8 mouse cellular contexts compared by ENCODE assay signal in the genomic region with DNA sequence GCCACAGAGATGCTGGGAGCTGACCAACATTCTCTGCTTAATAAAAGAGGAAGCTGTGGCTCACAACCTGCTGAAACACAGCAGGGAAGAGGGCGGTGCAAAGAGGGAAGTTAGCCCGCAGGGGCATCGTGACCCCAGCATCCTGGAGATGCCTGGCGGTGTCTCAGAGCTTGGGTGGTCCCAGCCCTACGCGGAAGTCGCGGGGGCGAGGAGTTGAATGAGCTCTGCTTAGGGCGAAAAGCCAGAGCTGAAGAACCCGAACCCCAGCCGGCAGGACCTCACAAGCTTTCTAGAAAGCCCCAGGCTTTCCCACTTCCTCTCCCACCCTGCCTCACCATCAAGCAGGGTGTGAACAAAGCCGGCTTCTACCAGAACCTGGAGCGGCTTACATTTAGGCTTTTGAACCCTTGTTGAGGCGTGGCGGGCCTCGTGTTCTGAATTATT. TPM values are rescaled to one million over a fixed set of nuclear protein-coding genes. Genes with fewer than 3 reads are reported as not detected.
DNase-seq lines count a peak whose midpoint lies in the region; ATAC-seq and TF ChIP-seq lines count a peak whose summit lies in the region.

No protein-coding gene starts in this region.

- no peaks in the 10 kb centered on the region for H3K36me3 ChIP-seq in forebrain, embryonic 11.5 days (ENCODE audit: control insufficient read depth, insufficient read depth, low read length)
- peaks cover 6% of the 10 kb centered on the region; the same call in 1 of the 2 replicates for H3K36me3 ChIP-seq in lung, embryonic 14.5 days (ENCODE audit: insufficient read depth)

- DNase-seq in A20 (ENCODE audit: low read depth, low spot score), result peak; percentile 89
- DNase-seq in ES-CJ7 (ENCODE audit: low read depth, low spot score), result peak; percentile 97
- peak; percentile 71 for DNase-seq in forebrain, embryonic 11.5 days (ENCODE audit: low spot score)
- DNase-seq in induced T-regulatory cell, adult 2 months (ENCODE audit: low read depth), result peak; percentile 69
- peak; percentile 76 for DNase-seq in lung, embryonic 14.5 days
- DNase-seq in spleen, adult 12 weeks (ENCODE audit: low spot score), result peak; percentile 51
- DNase-seq in adrenal gland, adult 2 months, result no peak
- no peak for DNase-seq in layer of hippocampus, postnatal 25 days (ENCODE audit: extremely low spot score in 1 of 2, low spot score in 1 of 2)

- no peak overlapping the region for H3K27ac ChIP-seq in forebrain, embryonic 11.5 days (ENCODE audit: low read depth, low read length)
- peak overlapping the region; percentile 13 for H3K27ac ChIP-seq in lung, embryonic 14.5 days (ENCODE audit: low read depth)

- H3K9ac ChIP-seq in forebrain, embryonic 11.5 days (ENCODE audit: low read length), result peak overlapping the region; percentile 33; the same call in 1 of the 2 replicates
- H3K9ac ChIP-seq in lung, embryonic 14.5 days, result no peak overlapping the region

- H3K4me2 ChIP-seq in forebrain, embryonic 11.5 days (ENCODE audit: low read depth, low read length, severe bottlenecking), result peak overlapping the region; percentile 31
- peak overlapping the region; percentile 36 for H3K4me2 ChIP-seq in lung, embryonic 14.5 days

- 4% methylated on average over 17 of the region's 17 CpGs for WGBS in forebrain, embryonic 11.5 days
- 4% methylated on average over 17 of the region's 17 CpGs for WGBS in lung, embryonic 14.5 days

- TF ChIP-seq CTCF in lung, embryonic 14.5 days (IDR thresholded peaks at IDR 0.05; ENCODE audit: low read depth), result no peak

- H3K9me3 ChIP-seq in forebrain, embryonic 11.5 days (ENCODE audit: control insufficient read depth, low read length), result no peaks in the 10 kb centered on the region
- H3K9me3 ChIP-seq in lung, embryonic 14.5 days (ENCODE audit: low read depth, low read length), result no peaks in the 10 kb centered on the region

- peaks cover 6% of the 10 kb centered on the region; the same call in 1 of the 2 replicates for H3K4me1 ChIP-seq in forebrain, embryonic 11.5 days (replicated peaks; ENCODE audit: control insufficient read depth, insufficient read depth, low read length)
- no peaks in the 10 kb centered on the region for H3K4me1 ChIP-seq in lung, embryonic 14.5 days (ENCODE audit: insufficient read depth)

- no peak overlapping the region for H3K4me3 ChIP-seq in forebrain, embryonic 11.5 days (ENCODE audit: low read depth, low read length)
- H3K4me3 ChIP-seq in lung, embryonic 14.5 days (ENCODE audit: low read depth, low read length), result no peak overlapping the region

- no peaks in the 10 kb centered on the region for H3K27me3 ChIP-seq in forebrain, embryonic 11.5 days (ENCODE audit: control insufficient read depth, insufficient read depth, low read length)
- no peaks in the 10 kb centered on the region for H3K27me3 ChIP-seq in lung, embryonic 14.5 days (ENCODE audit: insufficient read depth, low read length)

- no peak for ATAC-seq in forebrain, embryonic 11.5 days (replicated peaks; ENCODE audit: low FRiP score)
- ATAC-seq in lung, embryonic 14.5 days (ENCODE audit: insufficient read depth), result peak; percentile 25; the same call in 1 of the 2 replicates

RNA-seq across cellular contexts. Expression of gene Rmnd5b, which starts 2.3 kb away (rescaled TPM):
- 40.4 and 47.8 TPM in 2 replicates for polyA plus RNA-seq in forebrain, embryonic 11.5 days (2014; fragmentation: Nextera tagmentation; extraction: Ambion mirVana)
- 39.4 and 43.6 TPM in 2 replicates for polyA plus RNA-seq in lung, embryonic 14.5 days (2014; fragmentation: Nextera tagmentation; extraction: Ambion mirVana)
- total RNA-seq in adrenal gland, adult 2 months (2021), result 10 to 100 TPM; 44.0 to 61.9 TPM
- polyA plus RNA-seq in adrenal gland, adult 2 months (2012; rRNA removed), result 201 and 250 TPM in 2 replicates
- total RNA-seq in layer of hippocampus, postnatal 25 days (2021), result 10 to 100 TPM; 62.3 to 65.9 TPM

RNA-seq across cellular contexts. Expression of gene N4bp3, which starts 12.6 kb away (rescaled TPM):
- polyA plus RNA-seq in forebrain, embryonic 11.5 days (2014; fragmentation: Nextera tagmentation; extraction: Ambion mirVana), result 11.3 and 11.7 TPM in 2 replicates
- 35.5 and 39.2 TPM in 2 replicates for polyA plus RNA-seq in lung, embryonic 14.5 days (2014; fragmentation: Nextera tagmentation; extraction: Ambion mirVana)
- 1 to 10 TPM; 5.3 to 9.3 TPM for total RNA-seq in adrenal gland, adult 2 months (2021)
- 10.5 and 15.1 TPM in 2 replicates for polyA plus RNA-seq in adrenal gland, adult 2 months (2012; rRNA removed)
- total RNA-seq in layer of hippocampus, postnatal 25 days (2021), result 10 to 100 TPM; 12.1 to 12.4 TPM

RNA-seq across cellular contexts. Expression of gene D930048N14Rik, which starts 12.8 kb away (rescaled TPM):
- 0.97 and 1.1 TPM in 2 replicates for polyA plus RNA-seq in forebrain, embryonic 11.5 days (2014; fragmentation: Nextera tagmentation; extraction: Ambion mirVana)
- 3.4 TPM in 2 replicates for polyA plus RNA-seq in lung, embryonic 14.5 days (2014; fragmentation: Nextera tagmentation; extraction: Ambion mirVana)
- total RNA-seq in adrenal gland, adult 2 months (2021), result 1 to 10 TPM; 1.0 to 2.4 TPM
- polyA plus RNA-seq in adrenal gland, adult 2 months (2012; rRNA removed), result 5.0 and 6.1 TPM in 2 replicates
- total RNA-seq in layer of hippocampus, postnatal 25 days (2021), result 1 to 10 TPM; 1.2 to 1.3 TPM

RNA-seq across cellular contexts. Expression of gene Nhp2, which starts 18.5 kb away (rescaled TPM):
- 154 and 165 TPM in 2 replicates for polyA plus RNA-seq in forebrain, embryonic 11.5 days (2014; fragmentation: Nextera tagmentation; extraction: Ambion mirVana)
- polyA plus RNA-seq in lung, embryonic 14.5 days (2014; fragmentation: Nextera tagmentation; extraction: Ambion mirVana), result 178 and 187 TPM in 2 replicates
- total RNA-seq in adrenal gland, adult 2 months (2021), result 10 to 100 TPM; 76.3 to 79.4 TPM
- polyA plus RNA-seq in adrenal gland, adult 2 months (2012; rRNA removed), result 41.8 and 48.3 TPM in 2 replicates
- total RNA-seq in layer of hippocampus, postnatal 25 days (2021), result 10 to 100 TPM; 46.7 to 48.7 TPM

RNA-seq across cellular contexts. Expression of gene Hnrnpab, which starts 31.3 kb away (rescaled TPM):
- 830 and 925 TPM in 2 replicates for polyA plus RNA-seq in forebrain, embryonic 11.5 days (2014; fragmentation: Nextera tagmentation; extraction: Ambion mirVana)
- polyA plus RNA-seq in lung, embryonic 14.5 days (2014; fragmentation: Nextera tagmentation; extraction: Ambion mirVana), result 676 and 703 TPM in 2 replicates
- 100 to 1,000 TPM; 266 to 294 TPM for total RNA-seq in adrenal gland, adult 2 months (2021)
- polyA plus RNA-seq in adrenal gland, adult 2 months (2012; rRNA removed), result 234 and 286 TPM in 2 replicates
- 100 to 1,000 TPM; 154 to 161 TPM for total RNA-seq in layer of hippocampus, postnatal 25 days (2021)

Comparison
In these comparisons a context has a peak if more than half of its experiments do, and no peak if none do; other contexts are left out.
1. DNase-seq: peak in A20 (single experiment), ES-CJ7 (single experiment), forebrain, embryonic 11.5 days (single experiment), induced T-regulatory cell, adult 2 months (single experiment), lung, embryonic 14.5 days (single experiment) and spleen, adult 12 weeks (single experiment); none in adrenal gland, adult 2 months (single experiment) and layer of hippocampus, postnatal 25 days (0 of 2).